Mouse (Mus musculus) myocyte (in vitro differentiated cells): Measurements from ENCODE around the gene Twist2.

Source experiments
- CEBPB ChIP-seq: IDR thresholded peaks from 2 replicates; pipeline ENCODE4 v1.6.1; 2011; ENCODE audit warnings: mild to moderate bottlenecking, moderate library complexity; ENCODE audit not compliant: poor library complexity, insufficient read depth, severe bottlenecking
- E2F4 ChIP-seq: IDR thresholded peaks from one replicate; pipeline ENCODE4 v1.6.1; 2011; ENCODE audit warnings: mild to moderate bottlenecking, control low read depth, moderate library complexity; ENCODE audit not compliant: insufficient read depth
- MAX ChIP-seq: IDR thresholded peaks from one replicate; pipeline ENCODE4 v1.6.1; 2011; ENCODE audit warnings: low read depth, mild to moderate bottlenecking, control low read depth
- MYOD1 ChIP-seq, 3 experiments: IDR thresholded peaks; one replicate each; pipeline ENCODE4 v1.6.1; 2011; ENCODE audit warnings: control low read depth in 2 of 3, low read depth in 2 of 3, mild to moderate bottlenecking in 2 of 3, moderate library complexity in 1 of 3; ENCODE audit not compliant: insufficient read length in 2 of 3, control insufficient read depth in 1 of 3
- POLR2A ChIP-seq: IDR thresholded peaks from one replicate; pipeline ENCODE4 v1.6.1; 2011; ENCODE audit warnings: low read depth, mild to moderate bottlenecking, control low read depth, moderate library complexity; ENCODE audit not compliant: insufficient read length
- POLR2AphosphoS2 ChIP-seq: IDR thresholded peaks from one replicate; pipeline ENCODE4 v1.6.1; 2011; ENCODE audit warnings: low read depth, control low read depth; ENCODE audit not compliant: insufficient read length
- REST ChIP-seq: IDR thresholded peaks from one replicate; pipeline ENCODE4 v1.6.1; 2011; ENCODE audit warnings: mild to moderate bottlenecking, control low read depth, moderate library complexity; ENCODE audit not compliant: insufficient read depth, insufficient read length
- TCF12 ChIP-seq: IDR thresholded peaks from one replicate; pipeline ENCODE4 v1.6.1; 2011; ENCODE audit warnings: mild to moderate bottlenecking, control low read depth; ENCODE audit not compliant: poor library complexity, insufficient read depth, severe bottlenecking
- TCF3 ChIP-seq: IDR thresholded peaks from one replicate; pipeline ENCODE4 v1.6.1; 2011; ENCODE audit warnings: low read depth, control low read depth; ENCODE audit not compliant: insufficient read length
- USF1 ChIP-seq: IDR thresholded peaks from one replicate; pipeline ENCODE4 v1.6.1; 2011; ENCODE audit warnings: low read depth, mild to moderate bottlenecking, control low read depth, moderate library complexity

GRCm38 (mm10) chr1:91770676-91771075 is 30.6 kb upstream of the Twist2 start:
- TF ChIP-seq POLR2AphosphoS2: no peak
- TF ChIP-seq POLR2A: no peak
- no peak for TF ChIP-seq TCF12
- TF ChIP-seq MAX: no peak
- TF ChIP-seq TCF3: no peak
- TF ChIP-seq E2F4: no peak
- no peak for TF ChIP-seq USF1
- no peak for TF ChIP-seq CEBPB
- no peak for TF ChIP-seq MYOD1 (IDR thresholded peaks at IDR 0.05; ENCODE audit: control insufficient read depth in 1 of 3, insufficient read length in 2 of 3, low read depth in 2 of 3)
- TF ChIP-seq REST: no peak
